Comparison of ENCODE assay signal across 19 mouse cellular contexts in the genomic region with DNA sequence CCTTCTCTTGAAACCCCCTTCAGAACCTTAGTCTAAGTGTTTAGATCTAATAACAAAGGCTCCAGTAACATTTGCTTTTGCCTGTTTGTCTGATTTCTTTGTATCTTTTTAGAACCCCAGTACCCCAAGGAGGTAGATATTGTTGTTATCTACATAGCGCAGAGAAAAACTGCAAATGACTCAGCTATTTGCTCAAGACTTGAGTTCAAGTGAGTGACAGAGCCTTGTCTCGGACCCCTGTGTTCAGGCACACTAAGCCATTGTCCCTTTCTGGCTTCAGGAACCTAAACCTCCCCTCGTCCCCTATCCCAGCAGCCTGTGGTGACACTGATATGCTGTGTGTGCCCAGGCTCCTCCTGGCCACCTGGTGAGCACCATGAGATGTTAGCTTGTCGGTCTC.
A peak's percentile ranks its signal among the peaks of the same experiment; 100 is the strongest.
DNase-seq lines count a peak whose midpoint lies in the region; ATAC-seq and TF ChIP-seq lines count a peak whose summit lies in the region.
"Had no signal": no experiment of that assay in that cellular context is flagged by ENCODE, and none has a peak within 500 bp of the region (broad histone marks: within the 10 kb centered on the region; RNA-seq: fewer than 3 reads in every experiment).

No protein-coding gene starts in this region.

- no peak overlapping the region for H3K4me2 ChIP-seq in heart, embryonic 11.5 days
- peak overlapping the region; percentile 41 for H3K4me2 ChIP-seq in liver, embryonic 15.5 days
- H3K4me2 ChIP-seq: lung, embryonic 14.5 days; neural tube, embryonic 15.5 days had no signal

- no peak for TF ChIP-seq CTCF in G1E (IDR thresholded peaks at IDR 0.05; ENCODE audit: low read depth, low read length)

- no peaks in the 10 kb centered on the region for H3K27me3 ChIP-seq in heart, embryonic 11.5 days (ENCODE audit: control insufficient read depth, insufficient read depth, low read length)
- no peaks in the 10 kb centered on the region for H3K27me3 ChIP-seq in G1E (ENCODE audit: insufficient read depth, low read length)
- peaks cover 13% of the 10 kb centered on the region; the same call in 1 of the 2 replicates for H3K27me3 ChIP-seq in liver, embryonic 15.5 days

- H3K36me3 ChIP-seq in heart, embryonic 11.5 days (ENCODE audit: control insufficient read depth, insufficient read depth, low read length) = no peaks in the 10 kb centered on the region
- H3K36me3 ChIP-seq in G1E (replicated peaks) = no peaks in the 10 kb centered on the region
- no peaks in the 10 kb centered on the region for H3K36me3 ChIP-seq in liver, embryonic 15.5 days (replicated peaks)
- H3K36me3 ChIP-seq: neural tube, embryonic 15.5 days had no signal

- no peak overlapping the region for H3K9ac ChIP-seq in heart, embryonic 11.5 days (ENCODE audit: low read depth, low read length)
- no peak overlapping the region for H3K9ac ChIP-seq in liver, embryonic 15.5 days
- H3K9ac ChIP-seq: lung, embryonic 14.5 days; neural tube, embryonic 15.5 days had no signal

- no peak for DNase-seq in heart, adult 8-10 months (ENCODE audit: low spot score)
- no peak for DNase-seq in G1E (ENCODE audit: low spot score)
- peak; percentile 56 for DNase-seq in c-Kit-positive CD71-positive TER-119-positive erythroid progenitor cells, embryonic 14.5 days (ENCODE audit: low spot score)
- no peak for DNase-seq in right cerebral cortex, adult 18-20 months
- no peak for DNase-seq in adrenal gland, adult 18-20 months (ENCODE audit: low spot score in 2 of 2)
- DNase-seq in right cerebral cortex, postnatal 10 days (ENCODE audit: low spot score in 2 of 2) = no peak
- DNase-seq: adrenal gland, adult 8-10 months; B cell, adult 2 months; cerebellum, adult 9-11 months; gastrocnemius, postnatal 36 days; kidney, adult 8-10 months; kidney, postnatal 4 days; lung, embryonic 14.5 days; retina, postnatal 1 day; thymus, postnatal 36 days had no signal

- peak overlapping the region; percentile 13; the same call in 1 of the 2 replicates for H3K27ac ChIP-seq in heart, embryonic 11.5 days (ENCODE audit: low read depth, low read length)
- no peak overlapping the region for H3K27ac ChIP-seq in liver, embryonic 15.5 days (replicated peaks)
- H3K27ac ChIP-seq: macrophage had no signal

- 59% methylated on average over 4 of the region's 4 CpGs for WGBS in heart, embryonic 11.5 days (ENCODE audit: insufficient replicate concordance)
- 27% methylated on average over 4 of the region's 4 CpGs for WGBS in liver, embryonic 15.5 days (ENCODE audit: insufficient replicate concordance)

- H3K4me3 ChIP-seq in heart, embryonic 11.5 days (ENCODE audit: low read depth, low read length) = no peak overlapping the region
- H3K4me3 ChIP-seq in G1E (ENCODE audit: low read depth, low read length) = no peak overlapping the region
- H3K4me3 ChIP-seq in liver, embryonic 15.5 days (replicated peaks) = no peak overlapping the region
- H3K4me3 ChIP-seq: neural tube, embryonic 15.5 days had no signal

- H3K4me1 ChIP-seq in heart, embryonic 11.5 days (ENCODE audit: control insufficient read depth, insufficient read depth, low read length) = peaks cover 15% of the 10 kb centered on the region
- H3K4me1 ChIP-seq in G1E (ENCODE audit: insufficient read depth, low read depth, low read length) = no peaks in the 10 kb centered on the region
- peaks cover 14% of the 10 kb centered on the region for H3K4me1 ChIP-seq in liver, embryonic 15.5 days (replicated peaks)

- ATAC-seq in heart, embryonic 11.5 days (replicated peaks; ENCODE audit: insufficient number of reproducible peaks, low FRiP score, low TSS enrichment) = peak; percentile 84
- peak; percentile 28; the same call in 1 of the 2 replicates for ATAC-seq in G1E (ENCODE audit: extremely low read depth, insufficient number of reproducible peaks, low FRiP score, poor library complexity, severe bottlenecking)
- ATAC-seq in liver, embryonic 15.5 days (ENCODE audit: insufficient read depth) = peak; percentile 76

- no peaks in the 10 kb centered on the region for H3K9me3 ChIP-seq in heart, embryonic 11.5 days (replicated peaks; ENCODE audit: control insufficient read depth, low read length)
- H3K9me3 ChIP-seq in G1E (replicated peaks) = no peaks in the 10 kb centered on the region
- no peaks in the 10 kb centered on the region for H3K9me3 ChIP-seq in liver, embryonic 15.5 days (replicated peaks)
- H3K9me3 ChIP-seq: neural tube, embryonic 15.5 days had no signal

Comparison
In these comparisons a context has a peak if more than half of its experiments do, and no peak if none do; other contexts are left out.
1. ATAC-seq: peak in every context shown above with its lines; median percentile 84 in heart, embryonic 11.5 days; 76 in liver, embryonic 15.5 days; 28 in G1E.